Mouse (Mus musculus) limb, embryonic 15.5 days (tissue): ENCODE data around the gene 1110032A03Rik. TPM values are rescaled to one million over a fixed set of nuclear protein-coding genes. Genes with fewer than 3 reads are reported as not detected.

Experiments used
- ATAC-seq: fragments of 200-750 bp; cut with Nextera tagmentation; 2 replicates; pipeline ENCODE4 v1.8.0; 2017; ENCODE audit warnings: low read depth, moderate TSS enrichment; ENCODE audit not compliant: insufficient number of reproducible peaks, low FRiP score, low TSS enrichment
- H3K27ac ChIP-seq: fragments of 300-500 bp; sonication (generic); 2 replicates; pipeline ENCODE4 v1.5.1; 2015; ENCODE audit warnings: moderate library complexity, mild to moderate bottlenecking, inconsistent platforms
- H3K27me3 ChIP-seq: fragments of 300-500 bp; sonication (generic); 2 replicates; pipeline ENCODE4 v1.6.1; 2015; ENCODE audit warnings: inconsistent platforms
- H3K36me3 ChIP-seq: fragments of 300-500 bp; sonication (generic); 2 replicates; pipeline ENCODE4 v1.6.1; 2015; ENCODE audit warnings: inconsistent platforms
- H3K4me1 ChIP-seq: fragments of 300-500 bp; sonication (generic); 2 replicates; pipeline ENCODE4 v1.6.1; 2015; ENCODE audit warnings: inconsistent platforms
- H3K4me2 ChIP-seq: fragments of 300-500 bp; sonication (generic); 2 replicates; pipeline ENCODE4 v1.6.1; 2015; ENCODE audit warnings: mild to moderate bottlenecking, inconsistent platforms
- H3K4me3 ChIP-seq: fragments of 300-500 bp; sonication (generic); 2 replicates; pipeline ENCODE4 v1.5.1; 2015; ENCODE audit warnings: mild to moderate bottlenecking, inconsistent platforms
- H3K9ac ChIP-seq: fragments of 300-500 bp; sonication (generic); 2 replicates; pipeline ENCODE4 v1.6.1; 2015; ENCODE audit warnings: inconsistent platforms
- H3K9me3 ChIP-seq: fragments of 300-500 bp; sonication (generic); 2 replicates; pipeline ENCODE4 v1.6.1; 2016; ENCODE audit warnings: inconsistent platforms
- WGBS: fragments of 180-500 bp; shearing (Covaris S2); methylation state at CpG from one replicate; pipeline ENCODE4 v1.1.7; 2015; 5-methylcytosine and 5-hydroxymethylcytosine counted together
- polyA plus RNA-seq: library from polyadenylated mRNA; unstranded; fragments of >200 nt; fragmentation: Nextera tagmentation; extraction: Ambion mirVana; gene quantifications from 2 replicates; pipeline ENCODE4 v1.2.1, GENCODE M21; 2015

Gene 1110032A03Rik
- polyA plus RNA-seq, 1 experiment from 2014 or later: 24.2 TPM

- WGBS: 2% methylated on average over 30 of the region's 30 CpGs
- Histone ChIP-seq H3K4me3 (peak overlapping the region; percentile 67), H3K9me3 (no peaks in the 10 kb centered on the region), H3K4me2 (peak overlapping the region; percentile 84), H3K4me1 (peaks cover 47% of the 10 kb centered on the region), H3K36me3 (no peaks in the 10 kb centered on the region), H3K27ac (peak overlapping the region; percentile 85), H3K27me3 (no peaks in the 10 kb centered on the region), H3K9ac (peak overlapping the region; percentile 55)
- 0 out of 2 replicates have a peak, but pooled peaks have one; percentile 11 for ATAC-seq
Measured at GRCm38 (mm10) chr9:50727171-50727924, 48.0 kb downstream of the 1110032A03Rik start.

GRCm38 (mm10) chr9:50725921-50726590, 49.3 kb downstream of the 1110032A03Rik start:
- Histone ChIP-seq H3K27ac (peak overlapping the region; percentile 85), H3K4me3 (peak overlapping the region; percentile 67; the same call in 1 of the 2 replicates), H3K4me1 (peaks cover 55% of the 10 kb centered on the region), H3K4me2 (peak overlapping the region; percentile 84), H3K9me3 (no peaks in the 10 kb centered on the region), H3K36me3 (no peaks in the 10 kb centered on the region), H3K27me3 (no peaks in the 10 kb centered on the region), H3K9ac (no peak overlapping the region)
- 22% methylated on average over 8 of the region's 8 CpGs for WGBS
- ATAC-seq: no peak

GRCm38 (mm10) chr9:50724661-50725330, 50.5 kb downstream of the 1110032A03Rik start:
- Histone ChIP-seq H3K4me2 (no peak overlapping the region), H3K27ac (no peak overlapping the region), H3K4me1 (peaks cover 58% of the 10 kb centered on the region), H3K27me3 (no peaks in the 10 kb centered on the region), H3K9ac (no peak overlapping the region), H3K36me3 (no peaks in the 10 kb centered on the region), H3K9me3 (no peaks in the 10 kb centered on the region), H3K4me3 (no peak overlapping the region)
- 34% methylated on average over 3 of the region's 3 CpGs for WGBS
- ATAC-seq: no peak

- WGBS: 69% methylated on average over 2 of the region's 2 CpGs
- no peak overlapping the region for H3K4me2 ChIP-seq
- 0 out of 2 replicates have a peak overlapping the region, but pooled peaks have one; percentile 22 for H3K27ac ChIP-seq
- H3K4me1 ChIP-seq: peaks cover 58% of the 10 kb centered on the region
- H3K36me3 ChIP-seq: no peaks in the 10 kb centered on the region; the same call in 1 of the 2 replicates
- H3K27me3 ChIP-seq: no peaks in the 10 kb centered on the region
- no peak overlapping the region for H3K4me3 ChIP-seq
- H3K9ac ChIP-seq: no peak overlapping the region
- H3K9me3 ChIP-seq: no peaks in the 10 kb centered on the region
- ATAC-seq: no peak
Measured at GRCm38 (mm10) chr9:50724147-50724546, 51.2 kb downstream of the 1110032A03Rik start.

- no peak overlapping the region for H3K9ac ChIP-seq
- H3K9me3 ChIP-seq: no peaks in the 10 kb centered on the region
- H3K4me1 ChIP-seq: peaks cover 53% of the 10 kb centered on the region
- H3K4me2 ChIP-seq: peak overlapping the region; percentile 14; the same call in 1 of the 2 replicates
- 22% methylated on average over 7 of the region's 7 CpGs for WGBS
- H3K4me3 ChIP-seq: no peak overlapping the region
- H3K27ac ChIP-seq: peak overlapping the region; percentile 54
- no peaks in the 10 kb centered on the region for H3K27me3 ChIP-seq
- no peaks in the 10 kb centered on the region; the same call in 1 of the 2 replicates for H3K36me3 ChIP-seq
- ATAC-seq: no peak
Measured at GRCm38 (mm10) chr9:50723406-50723805, 51.9 kb downstream of the 1110032A03Rik start.

GRCm38 (mm10) chr9:50722451-50722911, 52.8 kb downstream of the 1110032A03Rik start:
- Histone ChIP-seq H3K27me3 (no peaks in the 10 kb centered on the region), H3K9ac (no peak overlapping the region), H3K4me3 (no peak overlapping the region), H3K27ac (no peak overlapping the region), H3K4me1 (peaks cover 50% of the 10 kb centered on the region), H3K9me3 (no peaks in the 10 kb centered on the region), H3K36me3 (no peaks in the 10 kb centered on the region; the same call in 1 of the 2 replicates), H3K4me2 (no peak overlapping the region)
- ATAC-seq: no peak
- WGBS: 46% methylated on average over 8 of the region's 8 CpGs

GRCm38 (mm10) chr9:50721061-50721460, 54.3 kb downstream of the 1110032A03Rik start:
- Histone ChIP-seq H3K9ac (no peak overlapping the region), H3K27me3 (no peaks in the 10 kb centered on the region), H3K36me3 (no peaks in the 10 kb centered on the region; the same call in 1 of the 2 replicates), H3K4me2 (0 out of 2 replicates have a peak overlapping the region, but pooled peaks have one; percentile 5), H3K4me1 (peaks cover 37% of the 10 kb centered on the region), H3K27ac (0 out of 2 replicates have a peak overlapping the region, but pooled peaks have one; percentile 17), H3K9me3 (no peaks in the 10 kb centered on the region), H3K4me3 (no peak overlapping the region)
- ATAC-seq: no peak
- WGBS: 18% methylated on average over 12 of the region's 12 CpGs

GRCm38 (mm10) chr9:50718878-50719277, 56.4 kb downstream of the 1110032A03Rik start:
- ATAC-seq: no peak
- 81% methylated on average over 4 of the region's 4 CpGs for WGBS
- Histone ChIP-seq H3K4me3 (no peak overlapping the region), H3K27ac (no peak overlapping the region), H3K4me1 (peaks cover 29% of the 10 kb centered on the region), H3K27me3 (no peaks in the 10 kb centered on the region), H3K9ac (no peak overlapping the region), H3K36me3 (no peaks in the 10 kb centered on the region; the same call in 1 of the 2 replicates), H3K9me3 (no peaks in the 10 kb centered on the region), H3K4me2 (no peak overlapping the region)

GRCm38 (mm10) chr9:50714188-50714587, 61.1 kb downstream of the 1110032A03Rik start:
- ATAC-seq: no peak
- H3K36me3 ChIP-seq: peaks cover 7% of the 10 kb centered on the region
- no peak overlapping the region for H3K4me3 ChIP-seq
- WGBS: 23% methylated on average over 4 of the region's 4 CpGs
- no peak overlapping the region for H3K9ac ChIP-seq
- no peaks in the 10 kb centered on the region for H3K9me3 ChIP-seq
- H3K27ac ChIP-seq: no peak overlapping the region
- H3K4me1 ChIP-seq: peaks cover 5% of the 10 kb centered on the region
- no peak overlapping the region for H3K4me2 ChIP-seq
- H3K27me3 ChIP-seq: no peaks in the 10 kb centered on the region
